Mouse (Mus musculus): ENCODE results near the gene B4gat1.

GRCm38 (mm10) chr19:5058801-5059771, 20.5 kb downstream of the B4gat1 start:
- TF ChIP-seq CTCF (IDR thresholded peaks at IDR 0.05; ENCODE audit: low read depth): no peak
- TF ChIP-seq EP300 (IDR thresholded peaks at IDR 0.05; ENCODE audit: low read depth): no peak
